Mouse (Mus musculus) heart, postnatal 25 days (tissue): ENCODE measurements around the gene Chd9. TPM values are rescaled to one million over a fixed set of nuclear protein-coding genes. Genes with fewer than 3 reads are reported as not detected.
A peak's percentile ranks its signal among the peaks of the same experiment; 100 is the strongest.
"Not testable (repeated sequence)": the region's sequence is repeated elsewhere in the genome, so short reads cannot be mapped to it uniquely, and the experiment has no call there.

Experiments used
- DNase-seq: peaks from one replicate; pipeline ENCODE4 v3.0.0; 2022; ENCODE audit warnings: low spot score
- intact Hi-C: fragments of 180-260 bp; cut with DNase I; formaldehyde crosslinking; loops from one replicate; pipeline ENCODE4 v1.15.1; 2025
- total RNA-seq, 2 experiments: library from RNA; stranded (reverse); gene quantifications; 2 replicates each; pipeline ENCODE4 v1.2.3; 2021

The Chd9 gene
- total RNA-seq, 2 experiments from 2014 or later: 52.7 to 53.4 TPM

DNA sequence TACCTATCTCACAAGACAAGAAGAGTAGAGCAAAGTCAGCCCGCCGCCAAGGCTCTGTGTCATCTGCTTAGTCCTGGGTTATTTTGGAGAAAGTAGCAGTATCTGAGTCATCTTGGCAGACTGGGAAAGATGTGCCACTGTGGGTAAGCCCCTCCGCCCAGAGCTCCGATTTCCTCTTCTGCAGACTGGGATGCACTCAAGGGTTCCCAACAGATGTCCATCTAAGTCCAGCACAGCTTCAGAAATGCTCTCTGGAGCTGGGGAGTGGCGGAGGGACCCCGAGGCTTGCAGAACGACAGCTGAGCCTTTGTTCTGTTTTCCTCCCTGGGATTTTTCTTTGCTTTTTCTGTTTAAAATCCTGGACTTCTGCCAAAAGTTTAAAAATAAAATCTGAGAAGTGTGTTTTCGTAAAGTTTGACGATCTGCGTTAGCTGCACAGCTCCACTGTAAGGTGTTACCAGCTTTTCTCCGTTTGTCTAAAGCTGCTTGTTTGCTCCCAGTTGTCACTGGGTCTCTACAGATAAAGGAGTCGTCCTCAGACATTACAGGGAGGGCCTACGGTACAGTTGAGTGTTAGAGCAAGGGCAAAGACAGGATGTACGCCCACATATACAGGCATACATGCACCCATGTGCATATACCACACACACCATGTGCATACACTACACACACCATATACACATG, 66.2 kb downstream of the Chd9 start:
- intact Hi-C loops: no loop called here
- no peak for DNase-seq

- DNase-seq: no peak
- intact Hi-C loops: no loop called here
Observed at GRCm38 (mm10) chr8:90897343-90897742, 69.2 kb downstream of the Chd9 start.

GRCm38 (mm10) chr8:90898578-90898977, 70.4 kb downstream of the Chd9 start:
- DNase-seq: no peak
- intact Hi-C loops: no loop called here

DNA sequence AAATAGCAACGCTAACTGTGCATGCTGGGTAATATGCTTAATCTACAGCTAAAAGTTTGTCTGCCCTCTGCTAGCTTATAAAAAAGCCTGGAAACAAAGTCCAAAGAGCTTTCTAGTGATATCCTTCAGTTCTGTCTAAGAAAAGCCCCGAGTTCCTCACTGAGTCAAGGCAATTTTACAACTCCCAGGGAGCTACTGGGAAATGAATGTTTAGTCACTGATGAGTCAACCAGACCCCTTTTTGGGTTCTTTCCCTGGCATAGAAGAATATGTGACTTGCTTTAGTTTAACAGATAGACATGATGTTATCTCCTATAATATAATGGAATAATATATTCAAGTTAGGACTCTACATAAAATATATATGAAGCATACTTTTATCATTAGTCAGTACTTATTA, 73.8 kb downstream of the Chd9 start:
- intact Hi-C loops: no loop called here
- DNase-seq: no peak

- no peak for DNase-seq
- intact Hi-C loops: no loop called here
Observed at GRCm38 (mm10) chr8:90904171-90904706, 76.1 kb downstream of the Chd9 start.

- intact Hi-C loops: loop anchor here (2.0 to 5.0 kb wide), 2 partner anchors 38 to 110 kb away; no protein-coding TSS in a partner anchor
- DNase-seq: no peak
Observed at GRCm38 (mm10) chr8:90906922-90907321, 78.8 kb downstream of the Chd9 start.

DNA sequence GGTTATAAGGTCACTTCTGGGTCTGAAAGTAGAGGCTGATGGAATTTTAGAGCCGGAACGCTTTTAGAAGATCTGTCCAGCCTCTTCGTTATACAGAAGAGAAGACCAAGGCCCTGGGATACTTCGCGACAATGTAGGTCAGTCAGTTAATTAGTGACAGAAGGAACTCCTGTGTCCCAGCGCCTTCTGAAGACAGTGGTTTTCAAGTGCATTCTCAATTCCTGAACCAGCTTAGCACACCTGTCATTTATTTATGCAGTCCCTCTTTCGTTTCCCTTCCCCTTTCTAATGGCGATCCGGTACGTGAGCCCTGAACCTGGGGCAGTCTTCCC, 79.3 kb downstream of the Chd9 start:
- DNase-seq: no peak
- intact Hi-C loops: loop anchor here (2.0 to 5.0 kb wide), 2 partner anchors 39 to 110 kb away; no protein-coding TSS in a partner anchor

- peak; percentile 98 for DNase-seq
- intact Hi-C loops: loop anchor here (2.0 to 5.0 kb wide), 4 partner anchors 31 to 109 kb away; no protein-coding TSS in a partner anchor
Observed at GRCm38 (mm10) chr8:90907848-90908551, 79.8 kb downstream of the Chd9 start.

- intact Hi-C loops: loop anchor here (1.0 to 5.0 kb wide), 4 partner anchors 32 to 108 kb away; partner anchors contain the start of gene Chd9
- peak; percentile 51 for DNase-seq
Observed at GRCm38 (mm10) chr8:90908580-90909471, 80.7 kb downstream of the Chd9 start.

DNA sequence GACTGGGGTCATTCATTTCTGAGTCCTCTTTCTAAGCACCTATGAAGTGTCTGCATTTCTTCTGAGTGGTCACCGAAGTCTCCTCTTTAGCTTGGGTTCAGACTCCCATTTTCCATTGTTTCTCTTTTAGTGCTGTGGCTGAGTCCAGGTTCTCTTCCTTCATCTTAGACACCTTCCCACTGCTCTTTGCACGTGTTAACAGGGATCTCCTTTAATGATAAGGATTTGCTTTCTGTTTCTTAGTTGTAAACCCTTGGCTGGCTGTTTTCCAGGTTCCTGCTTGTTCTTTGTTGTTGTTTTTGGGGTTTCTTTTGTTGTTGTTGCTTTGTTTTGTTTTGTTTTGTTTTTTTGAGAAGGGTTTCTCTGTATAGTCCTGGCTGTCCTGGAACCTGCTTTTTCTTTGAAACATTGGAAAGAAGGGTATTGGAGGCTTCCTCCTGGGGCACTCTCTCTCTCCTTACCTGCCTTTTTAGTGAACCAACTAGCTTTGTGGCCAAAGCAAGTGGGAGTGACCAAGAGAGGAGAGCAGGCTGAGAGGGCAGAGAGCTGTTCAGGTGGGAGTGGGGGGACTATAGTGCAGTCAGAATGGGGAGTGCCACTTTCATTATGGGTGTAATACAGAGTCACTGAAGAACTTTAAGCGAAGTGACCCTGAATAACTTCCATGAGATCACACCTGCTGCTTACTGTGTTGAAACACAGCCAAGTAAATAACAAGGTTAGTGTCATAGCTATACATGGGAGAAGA, 95.2 kb downstream of the Chd9 start:
- intact Hi-C loops: no loop called here
- DNase-seq: no peak

DNA sequence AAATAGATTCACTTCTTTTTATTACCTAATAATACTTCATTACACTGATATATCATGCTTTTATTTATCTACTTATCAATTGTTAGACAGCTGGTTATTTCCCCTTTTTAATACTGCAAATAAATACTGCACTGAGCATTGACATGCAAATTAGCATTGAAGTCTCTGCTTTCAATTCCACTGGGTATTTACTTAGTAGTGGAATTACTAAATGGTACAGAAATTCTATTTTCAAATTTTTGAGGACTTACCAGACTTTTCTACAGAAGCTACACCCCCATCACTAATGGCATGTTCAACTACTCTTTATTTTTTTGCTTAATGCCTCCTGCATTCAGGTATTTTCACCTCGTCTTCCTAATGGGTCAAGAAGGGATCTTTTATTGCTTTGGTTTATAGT, 100.3 kb downstream of the Chd9 start:
- DNase-seq: no peak
- intact Hi-C loops: no loop called here

DNA sequence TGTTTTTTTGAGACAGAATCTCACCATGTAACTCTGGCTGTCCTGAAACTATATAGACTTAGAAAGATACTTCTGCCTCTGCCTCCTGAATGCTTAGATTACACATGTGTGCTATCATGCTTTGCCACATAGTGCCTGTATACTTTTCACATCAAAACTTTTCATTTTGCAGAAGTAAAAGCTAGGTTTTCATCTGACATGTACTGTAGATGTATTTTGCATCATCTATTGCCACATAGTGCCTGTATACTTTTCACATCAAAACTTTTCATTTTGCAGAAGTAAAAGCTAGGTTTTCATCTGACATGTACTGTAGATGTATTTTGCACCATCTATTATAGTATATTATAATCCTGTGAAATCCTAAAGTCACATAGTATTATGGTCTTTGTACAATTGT, 102.0 kb downstream of the Chd9 start:
- intact Hi-C loops, DNase-seq: not testable (repeated sequence)

GRCm38 (mm10) chr8:90932934-90933333, 104.8 kb downstream of the Chd9 start:
- DNase-seq: no peak
- intact Hi-C loops: no loop called here

DNA sequence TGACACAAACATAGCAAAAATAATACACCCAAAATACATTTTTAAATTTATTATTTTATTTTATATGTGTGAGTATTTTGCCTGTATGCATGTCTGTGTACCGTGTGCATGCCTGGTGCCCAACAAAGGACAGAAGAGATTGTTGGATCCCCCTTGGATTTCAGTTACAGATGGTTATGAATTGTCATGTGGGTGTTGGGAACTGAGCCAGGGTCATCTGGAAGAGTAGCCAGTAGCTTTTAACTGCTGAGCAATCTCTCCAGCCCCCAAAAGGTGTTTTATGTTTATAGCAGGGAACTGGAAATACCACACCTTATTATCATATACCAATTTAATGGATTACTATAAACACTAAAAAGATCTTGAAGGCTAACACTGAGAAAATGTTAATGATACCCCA, 106.6 kb downstream of the Chd9 start:
- intact Hi-C loops: no loop called here

GRCm38 (mm10) chr8:90936840-90937239, 108.7 kb downstream of the Chd9 start:
- intact Hi-C loops: loop anchor here (1.0 kb wide), 1 partner anchor 109 kb away; the partner anchor contains the start of gene Chd9
- no peak for DNase-seq

More for the DNA sequence above, 106.6 kb downstream of the Chd9 start:
- no peak for DNase-seq

DNA sequence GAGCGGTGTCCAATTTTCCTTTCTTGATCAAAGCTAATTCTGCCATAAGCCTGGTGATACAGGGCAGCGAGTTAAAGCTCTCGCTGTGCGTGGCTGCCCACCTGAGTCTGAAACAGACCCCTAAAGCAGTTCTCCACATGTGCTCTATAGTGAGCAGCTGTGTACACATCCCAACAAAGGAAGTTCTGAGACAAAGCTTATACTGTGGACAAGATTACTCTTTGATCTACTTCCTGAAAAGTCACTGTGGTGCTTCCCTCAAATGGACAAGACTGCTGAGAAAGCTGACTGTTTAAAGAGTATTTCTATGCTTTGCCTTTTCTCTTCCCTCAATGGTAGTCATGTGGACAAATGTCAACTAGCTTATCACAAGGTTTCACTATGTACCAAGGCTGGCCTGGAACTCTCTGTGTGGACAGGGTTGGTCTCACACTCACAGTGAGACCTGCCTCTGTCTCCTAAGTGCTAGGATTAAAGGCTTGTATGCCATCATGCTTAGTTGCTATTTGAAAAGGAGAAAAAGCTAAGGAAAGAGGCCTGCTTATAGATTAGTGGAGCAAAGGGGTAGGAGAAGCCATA, 110.3 kb downstream of the Chd9 start:
- intact Hi-C loops: no loop called here
- no peak for DNase-seq

GRCm38 (mm10) chr8:90939867-90940266, 111.7 kb downstream of the Chd9 start:
- no peak for DNase-seq
- intact Hi-C loops: no loop called here

DNA sequence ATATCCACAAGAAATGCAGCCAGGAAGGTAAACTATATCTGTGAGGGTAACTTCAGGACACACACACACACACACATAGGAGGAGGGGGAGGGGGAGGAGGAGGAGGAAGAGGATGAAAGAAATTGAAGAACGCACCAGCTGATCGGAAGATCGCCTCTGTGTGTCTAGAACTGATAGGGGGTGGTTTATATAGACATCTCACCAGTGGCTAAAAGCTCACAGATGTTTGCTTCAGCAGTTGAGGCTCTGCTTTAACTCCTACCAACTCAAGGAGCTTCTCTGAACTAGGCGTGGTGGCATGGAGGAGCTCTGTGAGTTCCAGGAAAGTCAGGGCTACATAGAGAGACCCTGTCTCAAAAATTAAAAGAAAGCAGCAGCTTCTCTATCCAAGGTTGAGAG, 115.6 kb downstream of the Chd9 start:
- intact Hi-C loops: no loop called here
- DNase-seq: no peak
